Mouse (Mus musculus): ENCODE data around the gene Mtg1.

Gene Mtg1

GRCm38 (mm10) chr7:140190435-140190834, 53.1 kb downstream of the Mtg1 start:
- no peak for DNase-seq

- DNase-seq = no peak
Observed at GRCm38 (mm10) chr7:140192445-140192844, 55.1 kb downstream of the Mtg1 start.

- no peak for DNase-seq
Observed at GRCm38 (mm10) chr7:140192851-140193250, 55.5 kb downstream of the Mtg1 start.

GRCm38 (mm10) chr7:140194031-140194430, 56.7 kb downstream of the Mtg1 start:
- DNase-seq = no peak

- no peak for DNase-seq
Observed at GRCm38 (mm10) chr7:140196002-140196401, 58.6 kb downstream of the Mtg1 start.

Data from kidney, postnatal 14 days (tissue).